Mouse (Mus musculus): Measurements from ENCODE around the gene Lgi4.

Lgi4 gene

GRCm38 (mm10) chr7:31051321-31052021 lies 7.7 kb upstream of the Lgi4 start, which contains the start of gene Fxyd7:
TSS of gene Fxyd7 (minus strand) at chr7:31051467.
- no peak for DNase-seq (ENCODE audit: inconsistent ontology term)

DNA sequence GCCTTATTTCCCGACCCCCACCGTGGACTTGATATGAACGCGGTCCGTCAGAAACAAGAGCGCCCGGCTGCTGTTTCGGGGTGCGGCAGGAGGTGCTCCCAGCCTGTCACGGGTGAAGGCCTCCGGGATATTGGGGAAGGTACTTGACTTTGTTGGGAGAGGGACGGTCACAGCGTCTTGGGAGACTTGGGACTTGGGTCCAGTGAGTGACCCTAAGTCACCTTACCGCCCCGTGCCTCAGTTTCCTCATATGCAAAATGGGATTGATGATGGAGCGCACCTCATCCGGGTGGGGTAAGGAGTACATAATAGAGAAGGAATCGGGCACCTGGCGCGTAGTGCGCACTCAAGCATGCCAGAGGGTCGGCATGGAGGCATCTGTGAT lies 6.9 kb upstream of the Lgi4 start:
- no peak for DNase-seq (ENCODE audit: inconsistent ontology term)

DNA sequence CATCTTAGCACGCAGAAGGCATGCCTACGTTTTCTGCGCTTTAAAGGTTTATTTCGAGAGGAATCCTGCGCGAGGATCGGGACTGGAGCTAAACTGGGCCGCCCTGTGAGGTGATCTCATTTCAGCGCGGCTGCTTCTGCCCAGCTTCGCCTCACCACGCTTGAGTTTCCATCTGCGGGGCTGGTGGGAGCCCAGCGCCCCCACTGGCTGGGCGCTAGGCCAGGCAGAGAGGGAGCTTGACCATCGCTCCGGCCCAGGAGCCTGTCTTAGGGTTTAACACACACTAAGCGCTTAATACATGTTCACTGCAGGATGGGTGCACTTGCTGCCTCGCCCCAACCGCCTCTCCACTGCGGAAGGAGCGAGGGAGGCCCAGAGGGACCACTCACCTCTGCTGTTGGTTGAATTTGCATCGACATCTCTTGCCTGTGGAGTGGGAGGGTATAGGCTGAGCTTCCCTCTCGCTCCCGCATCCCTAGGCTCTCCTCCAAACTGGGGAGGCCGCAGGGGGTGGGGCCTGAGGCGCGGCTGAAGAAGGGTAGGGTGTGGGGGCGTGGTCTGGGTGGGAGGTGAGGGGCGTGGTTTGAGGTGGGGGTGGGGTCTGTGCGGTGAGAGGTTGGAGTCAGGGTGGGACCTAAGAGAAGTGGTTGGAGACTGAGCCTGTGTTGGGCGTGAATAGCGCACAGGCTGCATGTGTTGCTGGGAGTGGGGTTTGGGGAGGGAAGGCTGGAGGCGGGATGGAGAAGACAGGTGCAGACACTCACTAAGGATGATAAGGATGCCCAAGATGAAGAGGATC lies 6.3 kb upstream of the Lgi4 start:
- DNase-seq (ENCODE audit: inconsistent ontology term): peak; percentile 70

DNA sequence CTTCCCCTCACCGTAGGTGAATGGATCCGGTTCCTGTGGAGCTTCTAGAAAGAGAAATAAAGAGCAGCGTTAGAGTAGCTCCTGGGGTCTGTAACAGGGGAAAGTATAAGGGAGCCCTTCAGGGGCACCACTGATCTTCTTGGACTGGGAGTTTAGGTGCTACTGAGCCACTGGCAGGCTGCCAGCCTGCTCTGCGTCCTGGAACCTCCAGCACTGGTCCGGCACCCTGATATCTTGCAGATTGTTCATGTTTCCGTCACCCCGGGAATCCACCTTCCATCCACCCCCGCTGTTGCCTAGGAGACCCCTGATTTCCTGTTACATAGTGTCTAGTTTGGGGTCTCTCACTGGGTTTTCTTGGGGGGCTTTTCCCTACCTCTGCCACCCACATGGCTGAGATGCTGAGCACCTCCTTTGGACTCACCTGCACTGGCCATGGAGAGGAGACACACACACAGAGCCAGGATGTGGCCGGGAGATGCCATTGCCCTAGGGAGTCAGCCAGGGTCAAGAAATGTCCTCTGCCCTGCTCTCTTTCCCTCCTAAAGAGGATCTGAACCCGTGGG lies 5.2 kb upstream of the Lgi4 start:
- no peak for DNase-seq (ENCODE audit: inconsistent ontology term)

DNA sequence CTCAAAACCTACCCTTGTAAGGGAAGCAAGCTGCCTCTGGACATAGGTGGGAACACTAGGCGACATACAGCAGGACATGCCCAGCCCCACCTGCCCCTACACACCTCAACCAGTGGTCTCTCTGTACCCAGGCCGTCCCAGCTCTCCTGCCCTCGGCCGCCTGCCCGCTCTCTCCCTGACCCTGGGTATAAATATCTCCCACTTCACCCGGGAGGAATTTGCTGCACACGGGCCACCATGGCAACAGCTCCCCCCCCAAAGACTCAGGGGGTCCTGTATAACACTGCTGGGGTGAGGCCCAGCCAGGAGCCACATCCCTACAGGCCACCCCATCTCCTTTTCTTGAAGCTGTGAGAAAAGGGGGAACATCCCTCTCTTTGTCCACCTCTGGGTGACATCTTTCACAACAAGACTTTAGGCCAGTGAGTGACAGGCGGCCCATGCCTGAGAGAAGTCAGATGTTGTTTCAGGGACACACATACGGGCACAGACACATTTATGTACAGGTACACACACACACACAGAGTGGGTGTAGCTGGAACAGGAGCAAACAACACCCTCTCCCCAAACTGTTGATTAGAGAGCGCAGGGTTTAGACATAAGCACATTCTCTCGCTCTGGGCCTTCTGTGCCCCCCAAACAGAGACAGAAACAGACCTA lies 4.4 kb upstream of the Lgi4 start:
- no peak for DNase-seq (ENCODE audit: inconsistent ontology term)

GRCm38 (mm10) chr7:31055354-31055824 lies 3.8 kb upstream of the Lgi4 start:
- peak; percentile 85 for DNase-seq (ENCODE audit: inconsistent ontology term)

DNA sequence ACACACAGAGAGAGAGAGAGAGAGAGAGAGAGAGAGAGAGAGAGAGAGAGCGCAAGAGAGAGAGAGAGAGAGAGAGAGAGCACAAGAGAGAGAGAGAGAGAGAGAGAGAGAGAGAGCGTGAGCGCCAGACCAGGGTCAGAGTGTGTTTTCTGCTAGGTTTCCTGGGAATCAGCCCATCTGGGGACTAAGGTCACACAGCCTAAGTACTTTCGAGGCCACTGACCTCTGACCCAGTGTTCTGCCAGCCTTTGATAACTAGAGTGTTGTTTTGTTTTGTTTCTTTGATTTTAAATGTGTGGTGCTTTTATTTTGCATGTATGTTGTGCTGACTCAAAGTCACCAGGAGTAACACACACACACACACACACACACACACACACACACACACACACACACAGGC lies 3.3 kb upstream of the Lgi4 start:
- no peak for DNase-seq (ENCODE audit: inconsistent ontology term)

GRCm38 (mm10) chr7:31056448-31056847 lies 2.7 kb upstream of the Lgi4 start:
- DNase-seq (ENCODE audit: inconsistent ontology term): no peak

- DNase-seq (ENCODE audit: inconsistent ontology term): no peak
Observed at GRCm38 (mm10) chr7:31057071-31057470, 2.1 kb upstream of the Lgi4 start, which contains the start of gene Fxyd1. TSS of gene Fxyd1 (minus strand) at chr7:31057199.

DNA sequence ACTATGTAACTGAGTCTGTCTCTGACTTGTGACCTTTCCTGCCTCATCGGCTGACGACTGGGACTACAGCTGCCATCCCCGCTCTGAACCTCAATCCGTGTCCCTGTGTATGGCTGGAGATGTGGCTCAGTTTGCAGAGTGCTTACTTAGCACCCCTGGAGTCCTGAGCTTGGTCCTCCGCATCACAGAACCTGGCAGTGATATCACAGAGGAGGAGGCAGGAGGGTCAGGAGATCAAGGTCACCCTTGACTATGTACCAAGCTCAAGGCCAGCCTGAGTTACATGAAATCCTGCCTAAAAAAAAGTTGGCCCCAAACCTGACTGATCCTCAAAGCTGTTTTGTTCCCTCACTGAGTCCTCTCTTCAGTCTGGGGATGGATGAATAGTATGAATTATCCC lies 1.4 kb upstream of the Lgi4 start:
- DNase-seq (ENCODE audit: inconsistent ontology term): no peak

DNA sequence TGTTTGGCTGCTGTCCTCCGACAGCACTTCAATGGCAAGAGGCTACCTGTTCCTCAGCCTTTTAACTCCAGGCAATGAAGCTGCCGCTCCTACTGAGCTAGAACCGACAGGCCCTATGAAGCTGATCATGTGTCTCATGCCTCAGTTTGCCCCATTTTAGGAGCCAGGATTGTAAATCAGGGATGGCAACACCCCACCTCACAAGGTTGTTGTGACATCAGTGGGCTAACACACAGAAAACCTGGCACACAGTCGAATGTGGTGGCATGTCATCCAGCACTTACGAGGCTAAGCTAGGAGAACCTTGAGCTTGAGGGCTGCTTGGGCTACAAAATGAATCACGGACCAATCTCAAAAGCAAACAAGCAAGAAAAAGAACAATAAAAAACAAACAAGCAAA lies 931 bp upstream of the Lgi4 start:
- no peak for DNase-seq (ENCODE audit: inconsistent ontology term)

DNA sequence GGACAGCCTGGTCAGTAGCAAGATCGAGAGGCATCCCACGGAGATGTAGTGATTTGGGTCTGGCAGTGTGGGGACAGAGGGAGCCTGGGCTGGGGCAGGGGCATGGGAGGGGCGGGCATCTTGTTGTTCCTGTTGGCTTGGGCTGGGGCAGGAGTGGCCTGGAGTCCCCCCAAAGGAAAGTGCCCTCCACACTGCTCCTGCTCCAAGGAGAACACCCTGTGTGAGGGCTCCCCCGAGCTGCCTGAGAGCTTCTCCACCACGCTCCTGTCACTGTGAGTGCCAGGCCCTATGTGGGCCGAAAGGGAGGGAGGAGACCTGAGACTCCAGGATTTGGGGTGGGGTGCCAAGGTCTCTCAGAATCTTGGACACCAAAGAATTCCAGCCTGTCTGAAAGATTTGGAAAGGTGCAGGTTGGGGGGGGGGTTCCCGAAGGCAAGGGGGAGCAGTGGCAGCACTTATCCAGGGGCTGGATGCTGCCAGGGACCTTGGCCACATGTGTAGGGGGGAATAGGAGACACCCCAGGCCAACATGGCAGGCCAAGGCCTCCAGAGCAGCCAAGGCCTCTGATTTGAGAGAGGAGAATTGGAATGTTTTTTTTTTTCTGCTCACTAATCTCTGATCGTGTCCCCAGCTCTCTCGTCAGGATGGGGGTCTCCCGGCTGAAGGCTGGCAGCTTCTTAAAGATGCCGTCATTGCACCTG lies 928 bp downstream of the Lgi4 start:
- no peak for DNase-seq (ENCODE audit: inconsistent ontology term)

- no peak for DNase-seq (ENCODE audit: inconsistent ontology term)
Observed at GRCm38 (mm10) chr7:31060621-31061010, 1.5 kb downstream of the Lgi4 start.

GRCm38 (mm10) chr7:31063074-31063560 lies 4.0 kb downstream of the Lgi4 start:
- DNase-seq (ENCODE audit: inconsistent ontology term): no peak

- DNase-seq (ENCODE audit: inconsistent ontology term): peak; percentile 60
Observed at GRCm38 (mm10) chr7:31067836-31068235, 8.7 kb downstream of the Lgi4 start.

DNA sequence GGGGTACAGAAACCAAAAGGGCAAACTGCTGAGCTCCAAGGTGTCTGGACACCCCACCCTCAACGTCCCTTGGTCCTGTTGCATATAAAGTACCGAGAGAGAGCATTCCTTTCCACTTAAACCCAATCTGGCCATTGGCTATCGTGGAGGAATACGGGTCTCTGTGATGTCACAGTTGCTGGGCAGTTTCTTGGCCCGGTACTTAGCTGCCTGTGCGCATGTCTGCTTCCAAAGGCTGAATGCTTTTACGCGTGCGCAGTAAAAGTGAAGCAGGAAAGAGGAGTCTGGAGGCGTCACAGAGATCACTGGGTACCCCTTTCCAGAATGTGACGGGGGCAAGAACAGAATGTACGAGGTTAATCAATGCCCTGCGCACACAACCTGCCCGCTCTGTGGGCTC lies 10.3 kb downstream of the Lgi4 start:
- DNase-seq (ENCODE audit: inconsistent ontology term): no peak

DNA sequence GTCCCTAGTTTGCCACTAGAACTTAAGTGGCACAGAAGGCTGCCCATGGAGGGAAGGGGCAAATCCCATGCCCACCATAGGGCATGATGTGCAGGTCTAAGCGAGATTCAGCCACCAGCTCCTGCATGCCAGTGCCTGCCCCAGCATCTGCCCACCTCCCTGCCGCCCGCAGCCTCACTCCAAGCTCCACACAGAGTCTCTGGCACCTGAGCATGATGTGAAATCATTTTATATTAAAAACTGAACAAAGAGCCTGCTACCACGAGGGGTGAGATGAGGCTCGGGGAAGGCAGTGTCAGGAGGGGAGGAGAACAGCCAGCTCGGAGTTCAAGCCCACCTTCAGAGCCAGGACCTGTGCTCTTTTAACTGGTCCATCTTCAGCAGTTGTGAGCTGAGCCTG lies 11.2 kb downstream of the Lgi4 start:
- no peak for DNase-seq (ENCODE audit: inconsistent ontology term)

DNA sequence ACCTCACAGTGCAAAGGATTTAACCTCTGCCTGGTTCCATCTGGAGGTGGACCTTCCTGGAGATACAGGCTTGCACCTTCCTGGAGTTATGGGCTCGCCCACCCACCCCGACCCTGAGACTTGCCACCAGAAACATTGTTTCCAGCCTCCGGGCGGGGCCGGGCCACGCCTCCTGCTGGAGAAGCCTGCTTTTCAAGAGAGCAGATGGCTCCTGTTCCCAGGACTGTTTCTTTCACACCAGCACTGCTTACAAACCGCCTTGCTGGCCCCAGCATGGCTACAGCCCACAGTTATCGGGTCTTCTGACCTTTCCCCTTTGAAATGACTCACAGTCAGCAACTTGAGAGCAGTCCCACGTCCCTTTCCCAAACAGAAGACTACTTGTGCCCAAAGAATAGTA lies 13.2 kb downstream of the Lgi4 start:
- no peak for DNase-seq (ENCODE audit: inconsistent ontology term)

DNA sequence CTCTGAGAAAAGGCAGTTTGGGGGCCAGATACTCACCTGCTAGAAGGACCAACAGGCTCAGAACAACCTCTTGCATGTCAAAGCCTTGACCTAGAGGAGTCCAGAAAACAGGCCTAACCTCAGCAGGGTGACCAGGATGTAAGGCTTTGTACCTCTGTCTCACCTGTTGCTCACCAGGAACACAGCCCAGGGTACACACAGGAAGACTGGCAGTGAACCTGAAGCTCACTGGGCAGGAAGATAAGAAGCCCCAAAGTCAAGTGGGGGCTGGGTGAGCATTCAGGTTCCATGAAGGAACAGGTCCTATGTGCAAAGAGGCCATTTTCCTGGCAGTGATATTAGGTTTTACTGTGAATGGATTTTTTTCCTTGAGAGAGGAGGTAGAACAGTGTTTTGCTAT lies 14.4 kb downstream of the Lgi4 start:
- DNase-seq (ENCODE audit: inconsistent ontology term): no peak

DNA sequence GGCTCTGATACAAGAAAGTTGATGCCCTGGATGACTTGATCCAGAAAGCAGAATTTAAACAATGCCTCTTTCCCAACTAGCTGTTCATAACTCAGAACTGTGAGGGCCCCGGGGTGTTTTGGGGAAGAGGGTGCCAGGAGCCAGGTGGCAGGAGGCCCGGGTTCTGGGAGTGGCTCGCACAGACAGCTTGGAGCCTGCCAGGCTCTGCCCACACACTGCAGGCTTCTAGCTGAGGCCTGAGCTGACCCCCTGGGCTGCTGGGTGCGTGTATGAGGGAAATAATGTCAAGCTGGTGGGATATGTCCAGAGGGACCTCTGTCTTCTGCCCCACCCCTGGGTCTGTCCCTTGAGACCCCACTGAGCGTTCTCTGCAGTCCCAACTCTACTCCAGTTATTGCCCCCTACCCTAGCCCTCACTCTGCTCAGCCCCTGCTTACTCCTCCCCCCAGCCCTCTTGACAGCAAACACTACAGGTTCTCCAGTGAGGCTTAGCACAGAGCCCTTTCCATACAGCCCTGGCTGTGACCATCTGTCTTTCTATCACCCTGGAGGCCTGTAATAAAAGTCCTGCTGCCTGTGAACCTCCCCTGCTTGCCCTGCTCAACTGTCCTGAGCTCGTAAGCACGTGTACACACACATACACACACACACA lies 15.0 kb downstream of the Lgi4 start:
- DNase-seq (ENCODE audit: inconsistent ontology term): peak; percentile 69

GRCm38 (mm10) chr7:31074713-31075069 lies 15.5 kb downstream of the Lgi4 start:
- no peak for DNase-seq (ENCODE audit: inconsistent ontology term)
